Mouse (Mus musculus): ENCODE data around the gene Serhl.

GRCm38 (mm10) chr15:83059233-83059660, 30.1 kb upstream of the Serhl start:
- TF ChIP-seq CTCF (IDR thresholded peaks at IDR 0.05; ENCODE audit: borderline replicate concordance, insufficient read depth, low read depth, low read length) = no peak
- no peak for TF ChIP-seq POLR2A (IDR thresholded peaks at IDR 0.05; ENCODE audit: borderline replicate concordance, insufficient read depth, low read length)
